Mouse (Mus musculus) adrenal gland, postnatal 36 days (tissue): ENCODE measurements at regions not wholly inside any gene's neighbourhood (a gene's known extent, or its start where the extent isn't known, plus 50 kb on each side); places are given as distances from the start of the nearest gene placed in this dataset.

Source experiments
- DNase-seq, 2 experiments: peaks; one replicate each; pipeline ENCODE4 v3.0.0; 2021; ENCODE audit warnings: mixed read lengths in 1 of 2

DNA sequence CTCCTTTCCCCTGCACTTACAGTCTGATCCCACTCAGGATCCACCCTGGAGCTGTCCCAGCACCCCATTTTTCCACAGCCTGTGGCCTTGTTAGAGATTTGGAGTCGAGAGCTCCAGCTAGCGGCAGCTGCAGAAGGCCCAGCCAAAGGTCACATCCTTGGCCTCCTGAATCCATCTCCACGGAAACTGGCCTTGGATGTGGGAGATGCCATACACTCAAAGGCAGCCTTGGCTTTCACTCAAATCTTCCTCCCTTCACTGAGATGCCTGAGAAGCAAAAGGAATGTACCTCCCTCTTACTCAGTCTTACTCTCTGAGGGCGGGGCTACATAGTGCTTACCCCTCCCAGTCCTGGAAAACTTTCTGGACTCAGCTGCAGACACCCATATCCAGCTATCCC is 56.2 kb upstream of the Ky start:
- DNase-seq = peak; percentile 26 to 42

DNA sequence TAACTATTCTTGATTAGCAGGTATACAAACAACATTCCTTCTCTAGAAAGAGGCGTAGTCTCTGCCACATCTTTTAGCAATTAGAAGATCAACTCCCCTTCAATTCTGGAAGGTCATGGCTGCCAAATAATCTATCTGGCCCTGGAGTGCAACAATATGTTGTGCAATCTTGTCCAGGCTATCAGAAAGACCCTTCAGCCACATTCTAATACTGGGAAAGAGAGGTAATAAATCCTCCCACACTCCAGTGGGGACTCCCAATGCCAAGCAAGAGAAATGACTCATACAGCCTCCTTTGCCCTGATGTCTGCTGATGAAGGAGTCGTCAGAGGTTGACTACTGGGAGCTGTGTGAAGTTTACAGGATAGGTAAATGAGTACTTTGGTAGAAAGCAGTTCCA is 59.5 kb upstream of the Ky start:
- DNase-seq = peak in 1 of 2 experiments; percentile 15

DNA sequence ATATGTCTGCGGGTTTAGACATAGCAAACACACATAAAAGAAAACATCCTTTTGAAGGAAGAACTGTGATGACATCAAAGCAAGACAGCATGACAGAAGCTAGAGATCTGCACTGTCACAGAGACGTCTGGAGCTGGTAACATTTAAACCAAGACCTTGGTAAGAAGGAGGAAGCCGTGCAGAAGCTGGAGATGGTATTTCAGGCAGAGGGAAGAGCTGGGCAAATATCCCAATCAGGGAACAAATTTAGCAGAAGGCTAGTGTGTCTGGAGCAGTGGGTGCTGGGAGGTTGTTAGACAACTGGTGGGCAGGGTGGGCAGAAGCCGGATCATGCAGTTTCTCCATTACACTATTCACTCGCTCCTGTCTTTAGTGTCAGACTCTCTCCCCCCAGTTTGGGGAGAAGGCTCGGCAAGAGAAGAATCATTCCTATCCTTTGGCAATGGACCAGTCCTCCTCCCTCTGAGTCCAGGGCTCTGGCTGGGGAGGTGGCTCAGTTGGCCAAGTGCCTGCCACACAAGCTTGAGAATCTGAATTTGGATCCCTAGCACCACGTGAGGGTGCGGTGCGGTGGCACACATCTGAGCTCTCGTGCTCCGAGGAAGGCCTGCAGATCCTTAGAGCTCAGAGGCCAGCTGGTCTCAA is 63.2 kb upstream of the Ky start:
- DNase-seq = no peak

- DNase-seq = no peak
These were observed 67.9 kb upstream of the Ky start for GRCm38 (mm10) chr9:102437641-102438040.

DNA sequence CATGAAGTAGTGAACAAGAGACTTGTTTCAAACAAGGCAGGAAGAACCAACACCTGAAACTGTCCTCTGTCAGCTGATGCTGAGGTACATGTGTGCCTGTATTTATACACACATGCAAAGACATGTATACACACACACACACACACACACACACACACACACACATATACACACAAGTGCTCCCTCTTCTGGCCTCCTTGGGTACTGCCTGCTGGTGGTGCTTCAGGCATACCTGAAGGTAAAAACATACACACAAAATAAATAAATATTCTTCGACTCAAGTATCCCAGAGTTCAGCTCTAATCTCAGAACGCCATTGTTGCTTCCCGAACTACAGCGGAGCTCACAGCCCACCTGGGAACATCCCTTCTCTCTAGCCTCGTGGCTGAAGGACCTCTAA is 69.2 kb upstream of the Ky start:
- no peak for DNase-seq

- DNase-seq = peak in 1 of 2 experiments; percentile 69
These were observed 73.5 kb upstream of the Ephb1 start for GRCm38 (mm10) chr9:102428031-102428430.

DNA sequence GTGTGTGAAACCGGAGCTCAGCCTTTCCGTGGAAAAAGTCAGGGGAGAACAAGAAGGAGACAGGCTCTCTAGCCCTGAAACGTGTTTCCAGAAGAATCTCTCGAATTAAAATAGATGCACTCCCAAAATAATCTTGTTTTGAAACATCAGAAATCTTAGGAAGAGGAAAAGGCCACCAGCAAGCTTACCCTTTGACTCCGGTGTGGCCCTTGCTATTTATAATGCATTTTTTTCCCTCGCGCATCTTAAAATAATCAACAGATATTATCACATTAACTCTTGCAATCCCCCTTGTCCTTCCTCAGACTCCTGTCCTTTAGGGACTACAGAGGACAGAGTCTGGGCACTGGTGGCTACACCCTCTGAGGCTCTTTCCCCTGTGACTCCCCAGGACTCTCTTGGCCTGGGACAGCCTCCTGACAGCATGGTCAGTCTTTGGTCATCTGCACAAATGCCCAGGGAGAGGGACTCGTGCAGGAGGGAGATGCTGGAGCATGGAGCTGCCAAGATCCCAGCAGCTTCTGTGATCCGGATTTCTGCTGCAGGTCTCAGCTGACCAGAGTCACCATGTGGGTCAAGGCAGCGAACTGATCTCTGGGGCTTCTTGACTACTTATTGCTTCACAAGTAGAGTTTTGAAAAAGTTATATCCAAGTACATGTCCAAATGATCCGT is 70.3 kb upstream of the Ephb1 start:
- no peak for DNase-seq

GRCm38 (mm10) chr9:102423919-102424671 is 69.6 kb upstream of the Ephb1 start:
- DNase-seq = peak in 1 of 2 experiments; percentile 34

- no peak for DNase-seq
These were observed 69.0 kb upstream of the Ephb1 start for GRCm38 (mm10) chr9:102423465-102423918.

DNA sequence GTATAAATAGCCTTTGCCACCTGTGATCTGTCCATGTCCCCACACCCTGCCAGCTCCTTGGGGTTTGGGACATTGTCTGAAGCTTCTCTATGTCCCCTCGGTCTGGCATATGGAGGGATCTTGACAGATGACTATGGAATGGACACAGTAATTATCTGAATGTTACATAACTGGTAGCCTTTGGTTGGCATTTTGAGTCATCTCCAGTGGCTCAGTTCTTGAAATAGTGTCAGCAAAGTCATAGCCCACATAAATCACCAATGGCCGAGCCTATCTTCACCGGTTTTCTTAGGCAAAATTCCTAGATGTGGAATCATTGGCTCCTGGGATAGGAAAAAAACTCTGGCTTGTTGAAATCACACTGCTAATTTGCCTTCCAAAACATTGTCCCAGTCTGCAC is 67.3 kb upstream of the Ephb1 start:
- DNase-seq = no peak

DNA sequence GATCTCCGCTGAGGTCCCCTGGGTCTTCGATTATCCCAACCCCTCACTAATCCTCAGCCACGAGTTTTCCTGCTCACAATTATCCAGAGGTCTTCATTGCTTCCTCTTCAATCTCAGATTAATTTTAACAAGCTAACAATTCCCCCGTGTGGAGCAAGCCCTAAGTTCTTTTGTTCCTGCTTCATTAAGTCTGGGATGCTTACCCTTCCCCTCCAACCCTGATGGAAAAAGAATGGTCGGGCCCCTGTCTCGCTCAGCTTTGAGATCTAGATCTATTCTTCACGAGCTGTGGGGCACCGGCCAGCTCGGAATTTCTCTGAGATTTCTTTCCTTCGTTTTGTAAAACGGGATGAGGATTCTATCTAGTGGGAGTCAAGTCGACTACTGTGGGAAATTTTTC is 65.7 kb upstream of the Ephb1 start:
- DNase-seq = no peak

- no peak for DNase-seq
These were observed 59.1 kb upstream of the Ephb1 start for GRCm38 (mm10) chr9:102413631-102414030.

- DNase-seq = no peak
These were observed 56.2 kb upstream of the Ephb1 start for GRCm38 (mm10) chr9:102410666-102411065.

GRCm38 (mm10) chr9:102406017-102406416 is 51.5 kb upstream of the Ephb1 start:
- DNase-seq = no peak
